Mouse (Mus musculus) monocyte, adult 2 months (primary cell): Measurements from ENCODE around the gene Map3k13.

Experiments
- DNase-seq, 2 experiments: peaks; one replicate each; pipeline ENCODE4 v3.0.0; 2022; ENCODE audit warnings: low spot score in 2 of 2, low read depth in 1 of 2

Gene Map3k13

DNA sequence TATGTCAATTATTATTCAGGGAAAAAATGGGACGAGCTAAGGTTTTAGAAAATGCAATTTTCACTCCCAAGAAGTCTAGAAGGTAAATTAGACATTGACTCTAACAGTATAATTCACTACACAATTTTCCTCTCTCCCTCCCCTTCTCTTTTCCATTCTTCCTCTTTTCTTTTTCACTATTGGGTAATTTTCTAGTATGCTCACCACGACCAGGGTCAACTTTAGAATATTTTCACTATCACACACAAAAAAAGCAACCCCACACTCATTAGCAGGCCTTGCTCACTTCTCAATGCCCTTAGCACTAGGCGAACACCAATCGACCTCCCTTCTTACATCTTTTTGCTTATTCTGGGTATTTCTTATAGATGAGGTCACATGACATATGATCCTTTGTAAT, 54.7 kb downstream of the Map3k13 start:
- no peak for DNase-seq

GRCm38 (mm10) chr16:21852374-21852773, 58.2 kb downstream of the Map3k13 start:
- no peak for DNase-seq

DNA sequence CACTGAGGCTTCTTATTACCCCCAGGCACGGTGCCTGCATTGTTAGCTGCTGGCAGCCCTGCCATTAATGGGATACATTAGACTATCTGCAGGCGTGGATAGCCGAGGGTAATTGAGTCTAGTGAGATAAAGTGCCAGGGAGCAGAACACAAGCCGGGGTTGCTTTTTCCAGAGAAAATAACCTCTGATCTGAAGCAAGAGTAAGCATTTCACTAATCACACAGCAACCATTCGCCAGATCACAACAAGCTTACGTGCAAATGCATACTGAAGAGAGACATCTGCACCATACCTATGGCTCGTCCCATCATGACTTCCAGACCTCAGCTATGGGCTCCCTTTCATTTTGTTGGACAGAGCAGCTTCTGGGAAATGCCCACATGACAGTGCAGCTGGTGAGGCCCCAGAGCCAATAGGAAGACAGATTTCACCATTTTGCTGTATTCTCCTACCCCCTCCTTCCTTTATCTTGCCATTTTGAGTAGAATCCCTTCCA, 59.3 kb downstream of the Map3k13 start:
- no peak for DNase-seq

DNA sequence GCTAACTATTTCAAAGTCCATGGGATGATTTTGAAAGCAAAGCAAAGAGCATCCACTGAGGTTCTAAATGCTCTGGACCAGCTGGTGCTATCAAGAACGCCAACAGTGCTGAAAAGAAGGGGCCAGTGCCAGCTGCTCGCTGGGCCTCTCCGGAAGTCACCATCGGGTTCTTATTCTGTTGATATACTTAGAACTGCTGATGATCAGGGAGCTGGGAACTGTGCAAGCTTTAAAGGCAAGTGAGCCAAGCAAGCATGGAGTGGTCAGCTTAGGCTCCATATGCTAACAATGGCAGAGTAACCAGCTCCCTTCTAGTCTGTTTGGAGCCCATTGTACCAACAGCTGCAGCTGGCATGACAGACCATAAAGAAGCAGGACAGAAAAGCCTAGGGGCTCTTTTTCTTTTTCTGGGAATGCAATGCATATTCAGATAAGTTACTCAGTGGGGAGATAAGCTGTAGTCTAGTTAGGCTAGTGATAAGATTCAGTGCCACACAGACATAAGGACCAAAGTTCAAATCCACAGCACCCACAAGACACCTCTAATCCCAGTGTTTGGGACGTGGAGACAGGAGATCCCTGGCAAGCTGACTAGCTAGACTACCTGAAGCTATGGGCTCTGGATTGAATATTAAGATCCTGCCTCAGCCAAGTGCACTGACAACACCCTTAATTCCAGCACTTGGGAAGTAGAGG, 60.6 kb downstream of the Map3k13 start:
- no peak for DNase-seq

DNA sequence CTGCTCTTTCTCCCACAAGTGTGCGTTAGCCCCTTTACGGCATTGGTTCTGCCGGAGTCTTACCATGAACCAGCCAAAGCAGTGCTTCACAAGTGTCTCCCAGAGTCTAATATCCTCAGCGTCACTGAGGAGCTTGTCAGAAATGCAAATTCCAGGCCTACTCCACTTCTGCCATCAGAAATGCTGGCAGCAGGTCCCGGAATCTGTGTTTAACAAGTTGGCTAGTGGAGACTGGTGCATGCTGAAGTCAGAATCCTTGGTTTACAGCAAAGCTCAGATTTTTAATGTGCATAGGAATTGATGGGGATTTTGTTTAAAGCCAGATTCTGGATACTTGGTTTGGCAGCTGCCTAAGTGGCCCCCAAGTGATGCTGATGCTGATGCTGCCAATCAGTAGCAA, 62.0 kb downstream of the Map3k13 start:
- DNase-seq = no peak

DNA sequence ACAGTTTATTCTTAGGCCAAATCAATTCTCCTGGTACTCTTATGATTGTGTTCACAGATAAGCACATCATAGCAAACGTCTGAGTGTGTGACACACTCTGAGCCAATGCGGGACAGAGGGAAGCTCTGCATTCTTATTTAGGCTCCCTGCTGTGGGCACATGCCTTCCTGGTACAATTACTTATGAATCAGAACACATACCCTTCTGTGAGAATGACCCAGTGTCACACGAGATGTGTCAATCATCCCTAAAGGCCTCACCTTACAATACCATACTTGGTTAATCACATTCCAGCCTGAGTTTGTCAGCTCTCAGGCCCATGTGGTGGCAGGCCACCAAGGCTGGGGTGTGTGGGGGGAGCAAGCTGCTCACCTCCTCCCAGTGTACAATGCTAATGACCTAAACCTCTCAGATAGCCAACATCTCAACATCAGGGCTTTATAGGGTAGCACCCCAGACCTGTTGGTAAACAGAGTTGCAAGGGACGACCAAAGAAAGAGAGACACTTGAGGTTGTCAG, 63.0 kb downstream of the Map3k13 start:
- no peak for DNase-seq

GRCm38 (mm10) chr16:21858163-21858562, 64.0 kb downstream of the Map3k13 start:
- no peak for DNase-seq

DNA sequence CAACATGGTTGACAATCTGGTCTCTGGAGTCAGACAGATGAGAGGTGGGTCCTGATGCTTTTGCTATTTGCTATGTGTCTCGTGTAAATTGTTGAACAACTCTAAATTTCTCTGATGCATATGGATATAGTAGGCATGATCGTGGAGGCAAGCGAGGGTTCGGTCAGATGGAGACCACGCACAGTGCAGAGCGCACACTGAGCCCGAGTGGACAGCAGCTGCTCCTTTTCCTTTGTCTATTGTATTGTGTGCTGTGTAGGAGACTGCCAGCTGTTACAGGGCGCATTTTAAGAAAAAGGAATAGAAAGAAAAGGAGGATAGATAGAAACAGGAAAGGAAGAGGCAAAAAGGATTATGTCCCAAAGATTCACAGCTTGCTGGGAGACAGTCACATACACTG, 64.7 kb downstream of the Map3k13 start:
- DNase-seq = no peak

DNA sequence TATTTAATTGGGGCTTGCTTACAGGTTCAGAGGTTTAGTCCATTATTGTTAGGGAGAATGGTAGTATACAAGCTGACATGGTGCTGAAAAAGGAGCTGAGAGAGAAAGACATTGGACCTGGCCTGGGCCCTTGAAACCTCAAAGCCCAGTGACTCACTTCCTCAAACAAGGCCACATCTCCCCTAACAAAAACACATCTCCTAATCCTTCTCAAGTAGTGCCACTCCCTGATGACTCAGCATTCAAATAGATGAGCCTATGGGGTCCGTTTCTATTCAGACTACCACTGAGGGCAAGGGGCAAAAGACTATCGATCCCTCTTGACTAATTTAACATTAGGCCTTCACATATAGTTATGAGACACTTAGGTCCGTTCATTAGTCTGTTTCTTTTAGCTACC, 68.3 kb downstream of the Map3k13 start:
- no peak for DNase-seq

DNA sequence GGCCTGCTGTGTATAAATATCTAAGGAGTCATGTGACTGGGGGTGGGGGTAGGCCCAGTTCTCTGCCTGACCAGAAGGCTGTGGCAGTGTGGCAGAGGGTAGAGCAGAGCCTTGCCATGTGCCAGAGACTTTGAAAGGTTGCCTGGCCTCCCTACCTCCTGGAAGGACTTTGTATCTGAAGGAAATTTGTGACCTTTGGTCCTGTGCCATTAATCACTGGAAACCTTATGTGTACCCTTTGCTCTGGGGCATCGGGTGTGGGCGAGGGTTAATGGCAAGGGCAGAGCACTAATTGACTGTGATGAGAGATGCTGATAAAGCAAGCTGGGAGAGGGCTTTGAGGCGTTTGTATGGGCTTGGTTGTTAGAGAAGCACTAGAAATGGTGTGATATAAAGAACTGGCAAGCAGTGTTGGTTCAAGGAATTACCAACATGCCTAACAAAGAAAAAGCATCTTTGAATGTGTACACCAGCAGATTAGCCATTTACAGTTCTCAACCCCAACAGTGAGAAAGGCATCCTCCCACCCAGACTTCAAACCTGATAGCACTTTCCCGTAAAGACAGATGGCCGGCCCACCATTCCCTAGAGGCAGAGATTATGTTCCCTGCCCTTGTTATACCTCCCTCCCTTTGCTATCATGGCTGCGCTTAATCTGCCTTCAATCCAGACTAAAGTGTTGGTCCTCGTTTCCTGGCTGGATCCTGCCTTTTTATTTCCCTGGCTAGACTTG, 71.3 kb downstream of the Map3k13 start:
- DNase-seq = no peak

- no peak for DNase-seq
Measured at GRCm38 (mm10) chr16:21865983-21866575, 71.9 kb downstream of the Map3k13 start.

GRCm38 (mm10) chr16:21867727-21868126, 73.6 kb downstream of the Map3k13 start:
- DNase-seq = no peak

- no peak for DNase-seq
Measured at GRCm38 (mm10) chr16:21868651-21869050, 74.5 kb downstream of the Map3k13 start.

DNA sequence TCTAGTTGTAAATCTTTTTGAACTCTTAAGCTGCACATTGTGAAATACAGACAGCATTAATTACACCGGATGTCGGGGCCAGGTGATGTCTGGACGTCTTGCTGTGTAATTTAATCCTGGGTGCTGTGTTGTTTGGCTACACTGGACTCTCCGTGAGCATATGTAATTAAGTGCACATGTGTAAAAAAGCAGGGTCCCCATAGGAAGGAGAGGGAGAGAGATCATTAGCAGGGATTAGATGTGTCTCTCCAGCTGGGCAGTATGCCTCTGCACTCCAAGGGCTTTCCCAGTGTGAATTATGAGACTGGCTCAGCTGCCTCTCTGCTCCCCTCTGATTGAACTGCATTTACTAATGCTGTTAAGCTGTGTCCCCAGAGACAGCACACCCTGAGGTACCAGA, 75.7 kb downstream of the Map3k13 start:
- no peak for DNase-seq

- no peak for DNase-seq
Measured at GRCm38 (mm10) chr16:21877735-21878134, 83.6 kb downstream of the Map3k13 start.

GRCm38 (mm10) chr16:21878834-21879233, 84.7 kb downstream of the Map3k13 start:
- no peak for DNase-seq

DNA sequence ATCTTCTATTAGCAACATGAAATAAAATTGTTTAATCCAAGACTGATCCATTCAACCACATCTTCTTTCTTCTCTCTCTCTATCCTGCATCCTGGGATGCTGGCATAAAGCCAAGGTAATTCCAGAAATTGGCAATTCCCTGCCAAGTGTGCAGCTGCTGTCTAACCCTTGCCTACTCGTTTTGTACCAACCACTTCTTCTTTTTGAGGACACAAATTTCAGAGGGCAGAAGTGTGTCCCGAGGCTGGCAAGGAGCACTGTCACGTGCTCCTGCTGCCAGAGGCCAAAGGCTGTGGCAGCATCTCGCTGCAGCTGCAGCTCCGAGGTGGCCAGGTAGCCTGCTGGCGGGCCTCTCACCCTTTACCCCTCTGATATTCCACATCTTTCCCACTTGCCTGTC, 87.0 kb downstream of the Map3k13 start:
- no peak for DNase-seq

DNA sequence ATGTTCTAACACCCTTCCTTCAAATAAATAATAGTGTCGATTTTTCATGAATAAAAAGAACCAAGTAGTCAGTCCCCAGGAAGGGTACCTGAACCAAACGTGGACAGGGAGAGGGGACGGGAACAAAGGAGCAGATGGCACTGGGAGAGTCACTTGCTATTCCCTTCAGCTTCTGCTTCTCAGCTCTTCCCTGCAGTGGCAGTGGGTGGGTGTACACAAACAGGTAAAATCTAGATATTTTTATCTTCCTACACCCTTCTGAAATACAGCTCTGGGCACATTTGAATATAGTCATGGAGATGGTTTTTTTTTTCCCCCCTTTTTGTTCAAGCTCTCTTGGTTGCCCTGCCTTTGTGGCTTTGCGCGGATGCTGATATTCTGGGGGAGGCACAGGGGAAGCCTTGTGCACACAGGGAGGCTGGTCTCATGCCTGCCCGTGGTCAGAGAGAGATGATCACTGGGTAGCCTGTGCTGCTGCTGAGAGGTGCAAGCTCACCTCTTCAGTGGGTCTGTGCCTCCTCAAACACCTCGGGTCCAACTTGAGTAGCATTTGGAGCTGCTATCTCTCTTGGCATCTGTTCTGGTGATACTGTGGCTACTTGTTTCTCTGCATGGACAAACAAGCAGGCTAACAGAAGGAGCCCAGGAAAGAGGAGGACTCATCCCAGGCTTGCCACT, 87.6 kb downstream of the Map3k13 start:
- DNase-seq = no peak

GRCm38 (mm10) chr16:21887601-21888000, 93.5 kb downstream of the Map3k13 start:
- no peak for DNase-seq

GRCm38 (mm10) chr16:21893890-21894289, 99.7 kb downstream of the Map3k13 start:
- DNase-seq = no peak

DNA sequence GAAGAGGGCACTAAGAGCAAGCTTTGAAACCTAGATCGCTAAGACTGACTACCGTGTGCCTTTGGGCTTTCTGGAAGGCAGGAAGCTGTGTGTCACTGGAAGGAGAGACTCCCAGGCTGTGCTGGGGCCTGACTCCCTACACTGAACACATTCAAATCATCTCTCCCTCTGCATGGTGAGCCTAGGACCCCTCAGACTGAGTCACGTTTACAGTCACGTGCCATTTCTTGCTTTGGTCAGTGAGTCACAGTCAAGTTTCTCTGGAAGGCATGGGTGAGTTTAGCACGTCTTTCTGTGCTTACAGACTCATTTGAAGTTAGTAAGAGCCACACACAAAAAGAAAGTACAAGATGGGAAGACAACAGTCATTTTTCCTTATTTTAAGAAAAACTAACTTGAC, 107.1 kb downstream of the Map3k13 start:
- no peak for DNase-seq
